Mouse (Mus musculus) liver, embryonic 16.5 days (tissue): Measurements from ENCODE around the gene Zfp628. TPM values are rescaled to one million over a fixed set of nuclear protein-coding genes. Genes with fewer than 3 reads are reported as not detected.
"Not testable (repeated sequence)": the region's sequence is repeated elsewhere in the genome, so short reads cannot be mapped to it uniquely, and the experiment has no call there.

Source experiments
- ATAC-seq: fragments of 200-750 bp; cut with Nextera tagmentation; 2 replicates; pipeline ENCODE4 v1.8.0; 2017; ENCODE audit warnings: low read depth, mild to moderate bottlenecking, moderate number of reproducible peaks, moderate library complexity
- H3K27ac ChIP-seq: fragments of 300-500 bp; sonication (generic); 2 replicates; pipeline ENCODE4 v1.5.1; 2014; ENCODE audit warnings: mild to moderate bottlenecking, low read length
- H3K27me3 ChIP-seq: fragments of 300-500 bp; sonication (generic); 2 replicates; pipeline ENCODE4 v1.6.1; 2014; ENCODE audit warnings: low read depth, low read length, mixed read lengths; ENCODE audit not compliant: control insufficient read depth, insufficient read depth
- H3K36me3 ChIP-seq: fragments of 300-500 bp; sonication (generic); 2 replicates; pipeline ENCODE4 v1.6.1; 2014; ENCODE audit warnings: mild to moderate bottlenecking; ENCODE audit not compliant: control insufficient read depth, insufficient read depth
- H3K4me1 ChIP-seq: fragments of 300-500 bp; sonication (generic); 2 replicates; pipeline ENCODE4 v1.6.1; 2014; ENCODE audit warnings: low read depth, low read length, mixed read lengths; ENCODE audit not compliant: control insufficient read depth
- H3K4me2 ChIP-seq: fragments of 300-500 bp; sonication (generic); 2 replicates; pipeline ENCODE4 v1.6.1; 2014; ENCODE audit warnings: low read depth, low read length, mixed read lengths
- H3K4me3 ChIP-seq: fragments of 300-500 bp; sonication (generic); 2 replicates; pipeline ENCODE4 v1.5.1; 2014; ENCODE audit warnings: low read depth, mild to moderate bottlenecking, low read length
- H3K9ac ChIP-seq: fragments of 300-500 bp; sonication (generic); 2 replicates; pipeline ENCODE4 v1.6.1; 2014; ENCODE audit warnings: low read depth, low read length
- H3K9me3 ChIP-seq: fragments of 300-500 bp; sonication (generic); replicated peaks from 2 replicates; pipeline ENCODE4 v1.6.1; 2016; ENCODE audit warnings: low read length; ENCODE audit not compliant: control insufficient read depth
- WGBS: fragments of 180-500 bp; shearing (Covaris S2); extraction: QIAGEN DNeasy Blood & Tissue Kit; methylation state at CpG from one replicate; pipeline ENCODE4 v1.1.7; 2014; ENCODE audit not compliant: insufficient replicate concordance; 5-methylcytosine and 5-hydroxymethylcytosine counted together
- polyA plus RNA-seq: library from polyadenylated mRNA; unstranded; fragments of >200 nt; fragmentation: Nextera tagmentation; extraction: Ambion mirVana; gene quantifications from 2 replicates; pipeline ENCODE4 v1.2.1, GENCODE M21; 2015

Gene Zfp628
- 1.4 and 1.9 TPM in 2 replicates for polyA plus RNA-seq

GRCm38 (mm10) chr7:4915007-4915665 lies at the start of gene Zfp628:
Gene Zfp628, plus strand, starts transcription at chr7:4915217.
- Histone ChIP-seq H3K9me3 (no peaks in the 10 kb centered on the region), H3K27me3 (no peaks in the 10 kb centered on the region), H3K4me3 (peak within 1 kb of the TSS; percentile 85), H3K27ac (peak within 1 kb of the TSS; percentile 90), H3K36me3 (peaks cover 23% of the 10 kb centered on the region), H3K9ac (peak within 1 kb of the TSS; percentile 91), H3K4me2 (peak within 1 kb of the TSS; percentile 77), H3K4me1 (peaks cover 17% of the 10 kb centered on the region)
- peak; percentile 91 for ATAC-seq
- WGBS = under 1% methylated on average over 51 of the region's 56 CpGs

DNA sequence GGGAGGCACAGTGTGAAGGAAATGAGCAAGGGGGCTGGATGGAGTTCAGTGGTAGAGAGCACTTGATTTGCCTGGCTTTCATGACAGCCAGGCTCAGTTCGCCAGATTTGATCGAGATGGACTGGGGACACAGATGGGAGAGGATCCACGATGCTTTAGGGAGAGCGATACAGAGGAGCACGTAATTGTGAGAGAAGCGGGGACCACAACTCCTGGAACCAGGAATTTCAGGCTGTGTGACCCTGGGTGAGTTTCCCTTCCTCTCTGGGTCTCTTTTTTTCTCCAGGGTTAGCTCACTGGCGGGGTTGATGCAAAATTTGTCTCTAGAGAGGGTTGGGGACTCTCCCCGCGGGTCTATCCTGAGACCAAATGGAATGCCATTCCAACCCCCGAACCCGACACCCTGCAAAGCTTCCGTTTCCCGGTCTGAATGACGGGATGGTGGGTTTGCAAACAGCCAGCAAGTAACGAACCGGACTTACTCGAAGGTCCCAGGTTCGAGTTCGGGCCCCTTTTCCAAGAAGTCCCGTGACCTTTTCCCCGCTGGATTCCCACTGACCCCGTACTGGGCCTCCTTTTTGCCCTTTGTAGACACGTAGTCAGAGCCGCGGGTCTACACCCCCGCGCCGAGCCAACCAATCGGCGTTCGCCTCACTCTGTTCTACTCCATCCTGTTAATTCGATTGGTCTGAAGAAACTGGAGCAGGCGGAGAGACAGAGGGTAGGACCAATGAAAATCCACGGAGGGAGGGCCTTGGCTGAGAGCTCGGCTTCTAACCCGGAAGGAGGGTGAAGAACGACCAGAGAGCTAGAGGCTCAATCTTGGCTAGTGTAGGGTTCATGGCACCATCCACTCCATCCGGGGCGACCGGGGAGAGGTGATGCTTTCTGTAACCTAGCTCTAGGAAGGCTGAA lies 49.2 kb upstream of the Zfp628 start:
- H3K4me3 ChIP-seq = peak overlapping the region; percentile 71
- peak overlapping the region; percentile 63 for H3K4me2 ChIP-seq
- peak; percentile 100 for ATAC-seq
- H3K27me3 ChIP-seq = no peaks in the 10 kb centered on the region
- 5% methylated on average over 40 of the region's 40 CpGs for WGBS
- H3K27ac ChIP-seq = peak overlapping the region; percentile 43
- H3K36me3 ChIP-seq = no peaks in the 10 kb centered on the region
- peaks cover 6% of the 10 kb centered on the region for H3K4me1 ChIP-seq
- peak overlapping the region; percentile 78 for H3K9ac ChIP-seq
- H3K9me3 ChIP-seq = no peaks in the 10 kb centered on the region

GRCm38 (mm10) chr7:4866631-4867180 lies 48.3 kb upstream of the Zfp628 start:
- H3K27me3 ChIP-seq = no peaks in the 10 kb centered on the region
- peak overlapping the region; percentile 43; the same call in 1 of the 2 replicates for H3K27ac ChIP-seq
- ATAC-seq = no peak
- peak overlapping the region; percentile 78 for H3K9ac ChIP-seq
- H3K4me2 ChIP-seq = peak overlapping the region; percentile 63
- WGBS = 32% methylated on average over 10 of the region's 10 CpGs
- H3K36me3 ChIP-seq = no peaks in the 10 kb centered on the region
- H3K4me3 ChIP-seq = peak overlapping the region; percentile 71
- no peaks in the 10 kb centered on the region for H3K9me3 ChIP-seq
- H3K4me1 ChIP-seq = peaks cover 6% of the 10 kb centered on the region

GRCm38 (mm10) chr7:4870133-4870532 lies 44.9 kb upstream of the Zfp628 start, which contains the start of gene Isoc2b:
Gene Isoc2b, minus strand, starts transcription at chr7:4870258.
- Histone ChIP-seq H3K27ac (no peak within 1 kb of the TSS), H3K4me1 (peaks cover 6% of the 10 kb centered on the region), H3K36me3 (no peaks in the 10 kb centered on the region), H3K27me3 (no peaks in the 10 kb centered on the region), H3K4me3 (no peak within 1 kb of the TSS), H3K9me3 (no peaks in the 10 kb centered on the region), H3K9ac (no peak within 1 kb of the TSS), H3K4me2 (no peak within 1 kb of the TSS)
- no peak for ATAC-seq
- WGBS = 41% methylated on average over 6 of the region's 6 CpGs

DNA sequence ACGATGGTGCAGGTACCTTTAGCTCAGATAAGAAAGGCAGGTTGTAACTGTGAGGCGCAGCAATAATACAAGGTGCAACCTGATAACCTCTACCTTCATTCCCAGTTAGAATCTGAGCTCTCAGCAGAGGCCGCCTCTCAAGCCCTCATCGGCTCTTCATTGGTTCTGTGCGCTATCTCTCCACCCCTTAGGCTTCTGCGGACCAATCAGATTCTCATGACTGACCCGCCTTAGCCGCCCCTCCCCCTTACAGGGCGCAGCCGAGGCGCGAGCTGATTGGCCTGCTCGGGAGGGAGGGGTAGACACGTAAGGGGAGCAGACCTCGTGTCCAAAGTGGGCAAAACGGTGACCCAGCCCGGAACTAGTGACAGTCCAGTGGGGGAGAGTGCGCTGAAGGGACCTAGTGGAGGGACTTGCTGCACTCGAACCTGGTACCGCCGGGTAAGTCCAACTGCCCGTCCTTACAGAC lies 38.2 kb upstream of the Zfp628 start, which contains the start of gene Isoc2a:
Gene Isoc2a (plus strand): TSS at position 401 of the 469 bp plus-strand sequence.
- under 1% methylated on average over 17 of the region's 22 CpGs for WGBS
- peak within 1 kb of the TSS; percentile 97 for H3K4me2 ChIP-seq
- peak; percentile 100 for ATAC-seq
- H3K27ac ChIP-seq = peak within 1 kb of the TSS; percentile 76
- peak within 1 kb of the TSS; percentile 70 for H3K4me3 ChIP-seq
- peak within 1 kb of the TSS; percentile 72 for H3K9ac ChIP-seq
- no peaks in the 10 kb centered on the region for H3K9me3 ChIP-seq
- no peaks in the 10 kb centered on the region for H3K27me3 ChIP-seq
- peaks cover 22% of the 10 kb centered on the region for H3K4me1 ChIP-seq
- no peaks in the 10 kb centered on the region for H3K36me3 ChIP-seq

GRCm38 (mm10) chr7:4877226-4877625 lies 37.8 kb upstream of the Zfp628 start:
- Histone ChIP-seq H3K4me1 (peaks cover 22% of the 10 kb centered on the region), H3K9ac (peak overlapping the region; percentile 72), H3K27ac (peak overlapping the region; percentile 50; the same call in 1 of the 2 replicates), H3K27me3 (no peaks in the 10 kb centered on the region), H3K9me3 (no peaks in the 10 kb centered on the region), H3K36me3 (no peaks in the 10 kb centered on the region), H3K4me3 (peak overlapping the region; percentile 70), H3K4me2 (peak overlapping the region; percentile 97)
- 10% methylated on average over 11 of the region's 11 CpGs for WGBS
- no peak; the same call in 1 of the 2 replicates for ATAC-seq

DNA sequence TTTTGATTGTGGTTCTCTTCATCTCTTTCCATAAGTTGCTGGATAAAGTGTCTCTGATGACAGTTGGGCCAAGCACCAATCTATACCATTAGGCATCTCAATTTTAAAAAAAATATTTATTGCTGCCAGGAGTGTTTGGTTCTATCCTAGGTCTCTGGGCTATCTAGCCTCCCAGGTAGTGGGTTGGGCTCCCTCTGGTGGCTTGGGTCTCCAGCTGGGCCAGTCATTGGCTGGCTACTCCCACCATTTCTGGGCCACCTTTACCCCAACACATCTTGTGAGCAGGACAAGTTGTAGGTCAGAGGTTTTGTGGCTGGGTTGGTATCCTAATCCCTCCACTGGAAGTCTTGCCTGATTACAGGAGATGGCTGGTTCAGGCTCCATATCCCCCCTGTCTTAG lies 36.8 kb upstream of the Zfp628 start:
- no peak for ATAC-seq
- H3K36me3 ChIP-seq = no peaks in the 10 kb centered on the region
- H3K4me1 ChIP-seq = peaks cover 22% of the 10 kb centered on the region
- peak overlapping the region; percentile 97 for H3K4me2 ChIP-seq
- H3K27me3 ChIP-seq = no peaks in the 10 kb centered on the region
- no peaks in the 10 kb centered on the region for H3K9me3 ChIP-seq
- no peak overlapping the region for H3K27ac ChIP-seq
- H3K4me3 ChIP-seq = peak overlapping the region; percentile 70
- H3K9ac ChIP-seq = peak overlapping the region; percentile 72; the same call in 1 of the 2 replicates

DNA sequence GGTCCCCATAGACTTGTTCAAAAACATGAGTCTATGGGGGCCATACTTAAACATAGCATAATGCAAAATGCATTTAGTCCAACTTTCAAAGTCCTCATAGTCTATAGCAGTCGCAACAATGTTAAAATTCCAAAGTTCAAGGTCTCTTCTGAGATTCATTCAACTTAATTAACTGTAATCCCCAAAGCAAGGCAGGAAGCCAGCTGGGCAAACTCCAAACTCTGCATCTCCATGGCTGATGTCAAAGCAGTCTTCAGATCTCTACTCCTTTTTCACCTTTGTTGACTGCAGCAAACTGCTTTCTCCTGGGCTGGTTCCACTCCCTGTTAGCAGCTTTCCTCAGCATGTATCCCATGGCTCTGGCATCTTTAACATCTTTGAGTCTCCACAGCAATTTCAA lies 36.0 kb upstream of the Zfp628 start:
- H3K4me1 ChIP-seq = peaks cover 22% of the 10 kb centered on the region
- not testable (repeated sequence) for H3K27ac ChIP-seq, H3K27me3 ChIP-seq, H3K4me2 ChIP-seq, H3K36me3 ChIP-seq, H3K9ac ChIP-seq, ATAC-seq, H3K4me3 ChIP-seq, H3K9me3 ChIP-seq
- 74% methylated on average over 1 of the region's 1 CpGs for WGBS
